Mouse (Mus musculus) embryonic facial prominence, embryonic 13.5 days (tissue): ENCODE measurements at regions not wholly inside any gene's neighbourhood (a gene's known extent, or its start where the extent isn't known, plus 50 kb on each side); places are given as distances from the start of the nearest gene placed in this dataset.

Experiments used
- ATAC-seq: fragments of 200-750 bp; cut with Nextera tagmentation; 2 replicates; pipeline ENCODE4 v1.8.0; 2017; ENCODE audit warnings: low read depth; ENCODE audit not compliant: insufficient number of reproducible peaks, insufficient read depth, low FRiP score, low TSS enrichment
- H3K27ac ChIP-seq: fragments of 300-500 bp; sonication (generic); 2 replicates; pipeline ENCODE4 v1.5.1; 2015; ENCODE audit warnings: moderate library complexity, mild to moderate bottlenecking, inconsistent platforms
- H3K27me3 ChIP-seq: fragments of 300-500 bp; sonication (generic); 2 replicates; pipeline ENCODE4 v1.6.1; 2015; ENCODE audit warnings: mild to moderate bottlenecking, inconsistent platforms
- H3K36me3 ChIP-seq: fragments of 300-500 bp; sonication (generic); 2 replicates; pipeline ENCODE4 v1.6.1; 2015; ENCODE audit warnings: mild to moderate bottlenecking, inconsistent platforms
- H3K4me1 ChIP-seq: fragments of 300-500 bp; sonication (generic); 2 replicates; pipeline ENCODE4 v1.6.1; 2015; ENCODE audit warnings: inconsistent platforms
- H3K4me2 ChIP-seq: fragments of 300-500 bp; sonication (generic); 2 replicates; pipeline ENCODE4 v1.6.1; 2015; ENCODE audit warnings: moderate library complexity, mild to moderate bottlenecking, inconsistent platforms
- H3K4me3 ChIP-seq: fragments of 300-500 bp; sonication (generic); 2 replicates; pipeline ENCODE4 v1.5.1; 2015; ENCODE audit warnings: mild to moderate bottlenecking, inconsistent platforms
- H3K9ac ChIP-seq: fragments of 300-500 bp; sonication (generic); 2 replicates; pipeline ENCODE4 v1.6.1; 2015; ENCODE audit warnings: mild to moderate bottlenecking, inconsistent platforms
- H3K9me3 ChIP-seq: fragments of 300-500 bp; sonication (generic); 2 replicates; pipeline ENCODE4 v1.6.1; 2016; ENCODE audit warnings: inconsistent platforms
- WGBS: fragments of 180-500 bp; shearing (Covaris S2); methylation state at CpG from one replicate; pipeline ENCODE4 v1.1.7; 2015; ENCODE audit warnings: mixed read lengths; 5-methylcytosine and 5-hydroxymethylcytosine counted together

GRCm38 (mm10) chr14:99493197-99493596 is 194.7 kb downstream of the Klf5 start:
- H3K9ac ChIP-seq = no peak overlapping the region
- H3K4me1 ChIP-seq = no peaks in the 10 kb centered on the region
- no peak overlapping the region for H3K4me2 ChIP-seq
- WGBS = 78% methylated on average over 4 of the region's 4 CpGs
- no peak overlapping the region for H3K4me3 ChIP-seq
- H3K9me3 ChIP-seq = no peaks in the 10 kb centered on the region
- no peak overlapping the region for H3K27ac ChIP-seq
- H3K27me3 ChIP-seq = no peaks in the 10 kb centered on the region
- no peaks in the 10 kb centered on the region for H3K36me3 ChIP-seq
- no peak for ATAC-seq

- Histone ChIP-seq H3K4me1 (no peaks in the 10 kb centered on the region), H3K27me3 (no peaks in the 10 kb centered on the region), H3K36me3 (no peaks in the 10 kb centered on the region), H3K9ac (no peak overlapping the region), H3K27ac (no peak overlapping the region), H3K4me2 (no peak overlapping the region), H3K9me3 (no peaks in the 10 kb centered on the region), H3K4me3 (no peak overlapping the region)
- no peak for ATAC-seq
- 88% methylated on average over 6 of the region's 6 CpGs for WGBS
Measured at GRCm38 (mm10) chr14:99493659-99494058, 195.2 kb downstream of the Klf5 start.

- H3K36me3 ChIP-seq = no peaks in the 10 kb centered on the region
- no peak overlapping the region for H3K9ac ChIP-seq
- no peak overlapping the region for H3K4me2 ChIP-seq
- ATAC-seq = no peak
- H3K4me3 ChIP-seq = no peak overlapping the region
- H3K9me3 ChIP-seq = 0 out of 2 replicates have a peak, but pooled peaks cover 3% of the 10 kb centered on the region
- H3K27ac ChIP-seq = no peak overlapping the region
- 72% methylated on average over 7 of the region's 7 CpGs for WGBS
- no peaks in the 10 kb centered on the region for H3K27me3 ChIP-seq
- no peaks in the 10 kb centered on the region for H3K4me1 ChIP-seq
Measured at GRCm38 (mm10) chr14:99499502-99500266, 201.2 kb downstream of the Klf5 start.

- Histone ChIP-seq H3K27ac (no peak overlapping the region), H3K4me3 (no peak overlapping the region), H3K4me1 (no peaks in the 10 kb centered on the region), H3K4me2 (no peak overlapping the region), H3K9ac (no peak overlapping the region), H3K27me3 (no peaks in the 10 kb centered on the region), H3K9me3 (0 out of 2 replicates have a peak, but pooled peaks cover 3% of the 10 kb centered on the region), H3K36me3 (no peaks in the 10 kb centered on the region)
- 72% methylated on average over 4 of the region's 4 CpGs for WGBS
- no peak for ATAC-seq
Measured at GRCm38 (mm10) chr14:99504909-99505308, 206.4 kb downstream of the Klf5 start.

GRCm38 (mm10) chr14:99509696-99510536 is 211.4 kb downstream of the Klf5 start:
- ATAC-seq = no peak
- Histone ChIP-seq H3K4me2 (no peak overlapping the region), H3K4me1 (no peaks in the 10 kb centered on the region), H3K9me3 (no peaks in the 10 kb centered on the region), H3K4me3 (no peak overlapping the region), H3K36me3 (no peaks in the 10 kb centered on the region), H3K9ac (no peak overlapping the region), H3K27me3 (no peaks in the 10 kb centered on the region), H3K27ac (no peak overlapping the region)
- WGBS = 44% methylated on average over 3 of the region's 3 CpGs

- ATAC-seq = no peak
- 94% methylated on average over 1 of the region's 1 CpGs for WGBS
- H3K27ac ChIP-seq = no peak overlapping the region
- H3K4me3 ChIP-seq = no peak overlapping the region
- H3K4me2 ChIP-seq = no peak overlapping the region
- no peak overlapping the region for H3K9ac ChIP-seq
- H3K27me3 ChIP-seq = no peaks in the 10 kb centered on the region
- no peaks in the 10 kb centered on the region for H3K9me3 ChIP-seq
- no peaks in the 10 kb centered on the region for H3K36me3 ChIP-seq
- no peaks in the 10 kb centered on the region for H3K4me1 ChIP-seq
Measured at GRCm38 (mm10) chr14:99515474-99515873, 217.0 kb downstream of the Klf5 start.

- ATAC-seq = no peak
- Histone ChIP-seq H3K9me3 (no peaks in the 10 kb centered on the region), H3K4me3 (no peak overlapping the region), H3K4me2 (no peak overlapping the region), H3K9ac (no peak overlapping the region), H3K36me3 (no peaks in the 10 kb centered on the region), H3K4me1 (no peaks in the 10 kb centered on the region), H3K27me3 (no peaks in the 10 kb centered on the region), H3K27ac (no peak overlapping the region)
- 88% methylated on average over 6 of the region's 6 CpGs for WGBS
Measured at GRCm38 (mm10) chr14:99516703-99517102, 218.2 kb downstream of the Klf5 start.

GRCm38 (mm10) chr14:99520343-99520742 is 221.9 kb downstream of the Klf5 start:
- no peaks in the 10 kb centered on the region for H3K4me1 ChIP-seq
- ATAC-seq = no peak
- no peaks in the 10 kb centered on the region for H3K27me3 ChIP-seq
- H3K27ac ChIP-seq = no peak overlapping the region
- no peak overlapping the region for H3K4me2 ChIP-seq
- H3K9ac ChIP-seq = no peak overlapping the region
- no peak overlapping the region for H3K4me3 ChIP-seq
- H3K36me3 ChIP-seq = no peaks in the 10 kb centered on the region
- H3K9me3 ChIP-seq = no peaks in the 10 kb centered on the region
- 60% methylated on average over 6 of the region's 6 CpGs for WGBS

GRCm38 (mm10) chr14:99521954-99522523 is 223.5 kb downstream of the Klf5 start:
- 76% methylated on average over 13 of the region's 13 CpGs for WGBS
- ATAC-seq = no peak
- Histone ChIP-seq H3K4me3 (no peak overlapping the region), H3K36me3 (no peaks in the 10 kb centered on the region), H3K9ac (no peak overlapping the region), H3K4me1 (no peaks in the 10 kb centered on the region), H3K27ac (no peak overlapping the region), H3K9me3 (no peaks in the 10 kb centered on the region), H3K4me2 (no peak overlapping the region), H3K27me3 (no peaks in the 10 kb centered on the region)

- 90% methylated on average over 6 of the region's 6 CpGs for WGBS
- H3K4me3 ChIP-seq = no peak overlapping the region
- H3K4me2 ChIP-seq = no peak overlapping the region
- no peaks in the 10 kb centered on the region for H3K9me3 ChIP-seq
- H3K27ac ChIP-seq = no peak overlapping the region
- no peak for ATAC-seq
- no peaks in the 10 kb centered on the region for H3K4me1 ChIP-seq
- H3K27me3 ChIP-seq = no peaks in the 10 kb centered on the region
- H3K36me3 ChIP-seq = no peaks in the 10 kb centered on the region
- H3K9ac ChIP-seq = no peak overlapping the region
Measured at GRCm38 (mm10) chr14:99535781-99536180, 237.3 kb downstream of the Klf5 start.

- Histone ChIP-seq H3K4me1 (no peaks in the 10 kb centered on the region), H3K27ac (no peak overlapping the region), H3K9me3 (no peaks in the 10 kb centered on the region), H3K9ac (no peak overlapping the region), H3K4me2 (no peak overlapping the region), H3K36me3 (no peaks in the 10 kb centered on the region), H3K27me3 (no peaks in the 10 kb centered on the region), H3K4me3 (no peak overlapping the region)
- ATAC-seq = no peak
- WGBS = 77% methylated on average over 1 of the region's 1 CpGs
Measured at GRCm38 (mm10) chr14:99537286-99537685, 238.8 kb downstream of the Klf5 start.

GRCm38 (mm10) chr14:99541716-99542115 is 243.2 kb downstream of the Klf5 start:
- Histone ChIP-seq H3K4me2 (no peak overlapping the region), H3K27me3 (no peaks in the 10 kb centered on the region), H3K4me1 (no peaks in the 10 kb centered on the region), H3K36me3 (no peaks in the 10 kb centered on the region), H3K9me3 (no peaks in the 10 kb centered on the region), H3K9ac (no peak overlapping the region), H3K4me3 (no peak overlapping the region), H3K27ac (no peak overlapping the region)
- no peak for ATAC-seq
